Mouse (Mus musculus) bone marrow macrophage, adult 2 months (primary cell): ENCODE results near the gene Ssrp1.

Experiments used
- CTCF ChIP-seq: IDR thresholded peaks from 2 replicates; pipeline ENCODE4 v1.5.1; 2012; ENCODE audit warnings: low read depth, mild to moderate bottlenecking, low read length, moderate library complexity
- POLR2A ChIP-seq: IDR thresholded peaks from 2 replicates; pipeline ENCODE4 v1.6.1; 2012; ENCODE audit warnings: mild to moderate bottlenecking, low read depth, low read length, borderline replicate concordance

DNA sequence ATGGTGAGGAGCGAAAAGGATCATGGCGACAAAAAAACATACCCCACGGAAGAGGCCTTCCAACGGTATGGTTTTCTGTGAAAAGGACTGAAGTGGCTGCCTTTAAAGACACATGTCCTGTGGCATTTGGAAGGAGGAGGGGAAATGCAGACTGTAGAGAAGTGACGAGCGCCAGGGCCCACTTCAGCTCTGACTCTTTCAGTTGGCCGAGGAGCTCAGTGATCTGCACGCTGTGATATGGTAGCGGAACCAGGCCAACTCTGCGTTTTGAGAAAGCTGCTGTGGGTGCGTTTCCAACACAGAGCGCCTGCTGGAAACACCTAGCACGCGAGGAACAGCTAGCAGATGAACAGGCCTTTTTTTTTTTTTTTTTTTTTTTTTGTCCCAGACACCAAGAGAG is 24.4 kb upstream of the Ssrp1 start:
- TF ChIP-seq CTCF = no peak
- TF ChIP-seq POLR2A = no peak
